In the genomic region with DNA sequence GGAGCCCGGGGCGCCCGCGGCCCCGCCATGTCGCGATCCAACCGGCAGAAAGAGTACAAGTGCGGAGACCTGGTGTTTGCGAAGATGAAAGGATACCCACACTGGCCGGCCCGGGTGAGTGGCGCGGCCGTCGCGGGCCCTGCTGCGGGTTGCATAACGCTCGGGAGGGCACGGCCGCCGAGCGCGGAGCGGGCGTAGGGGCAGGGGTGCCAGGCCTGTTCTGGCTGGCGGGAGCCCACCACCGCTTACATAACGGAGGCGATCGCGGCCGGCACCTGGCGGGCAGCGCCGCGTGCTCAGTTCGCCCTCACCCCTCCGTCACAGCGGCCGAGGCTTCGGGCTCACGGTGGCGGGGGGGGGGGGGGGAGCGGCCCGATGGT, we compare ENCODE assay signal across 8 mouse cellular contexts. TPM values are rescaled to one million over a fixed set of nuclear protein-coding genes. Genes with fewer than 3 reads are reported as not detected.
DNase-seq lines count a peak whose midpoint lies in the region; ATAC-seq and TF ChIP-seq lines count a peak whose summit lies in the region.

No protein-coding gene starts in this region.

- under 1% methylated on average over 45 of the region's 47 CpGs for WGBS in thymus, adult 2 months
- 1% methylated on average over 37 of the region's 47 CpGs for WGBS in hindbrain, embryonic 14.5 days
- 0% methylated on average over 40 of the region's 47 CpGs for WGBS in liver, embryonic 11.5 days
- WGBS in neural tube, embryonic 12.5 days, result under 1% methylated on average over 43 of the region's 47 CpGs

- DNase-seq in thymus, adult 2 months, result no peak
- no peak for DNase-seq in thymus, postnatal 4 days
- DNase-seq in cerebellum, adult 18-20 months, result peak; percentile 63 to 80
- peak; percentile 92 for DNase-seq in gastrocnemius, adult 2 months
- no peak for DNase-seq in hindbrain, embryonic 14.5 days (ENCODE audit: low spot score)
- DNase-seq in liver, embryonic 11.5 days (ENCODE audit: low spot score), result peak; percentile 64
- no peak for DNase-seq in natural killer cell, adult 2 months (ENCODE audit: low spot score in 2 of 2)

- H3K9ac ChIP-seq in hindbrain, embryonic 14.5 days, result peak overlapping the region; percentile 79
- H3K9ac ChIP-seq in liver, embryonic 11.5 days (ENCODE audit: low read depth, low read length), result peak overlapping the region; percentile 100
- peak overlapping the region; percentile 94 for H3K9ac ChIP-seq in neural tube, embryonic 12.5 days

- H3K36me3 ChIP-seq in thymus, adult 2 months (ENCODE audit: control insufficient read depth, insufficient read depth, low read length), result no peaks in the 10 kb centered on the region
- no peaks in the 10 kb centered on the region for H3K36me3 ChIP-seq in hindbrain, embryonic 14.5 days (replicated peaks; ENCODE audit: control insufficient read depth, insufficient read depth)
- H3K36me3 ChIP-seq in liver, embryonic 11.5 days (ENCODE audit: control insufficient read depth, insufficient read depth, low read length), result no peaks in the 10 kb centered on the region; the same call in 1 of the 2 replicates
- H3K36me3 ChIP-seq in neural tube, embryonic 12.5 days, result no peaks in the 10 kb centered on the region

- H3K4me3 ChIP-seq in thymus, adult 2 months (ENCODE audit: control insufficient read depth, insufficient read depth, low read length), result peak overlapping the region; percentile 100
- H3K4me3 ChIP-seq in gastrocnemius, adult 2 months, result peak overlapping the region; percentile 99
- H3K4me3 ChIP-seq in hindbrain, embryonic 14.5 days (replicated peaks; ENCODE audit: low read length), result peak overlapping the region; percentile 75
- peak overlapping the region; percentile 100 for H3K4me3 ChIP-seq in liver, embryonic 11.5 days (ENCODE audit: low read depth, low read length)
- H3K4me3 ChIP-seq in neural tube, embryonic 12.5 days, result peak overlapping the region; percentile 84

- TF ChIP-seq POLR2A in thymus, adult 2 months (IDR thresholded peaks at IDR 0.05; ENCODE audit: control insufficient read depth, extremely low read depth, insufficient read depth, low read length, poor library complexity), result no peak

- no peaks in the 10 kb centered on the region for H3K9me3 ChIP-seq in hindbrain, embryonic 14.5 days (ENCODE audit: control insufficient read depth, low read length)
- no peaks in the 10 kb centered on the region for H3K9me3 ChIP-seq in liver, embryonic 11.5 days (ENCODE audit: control insufficient read depth, low read length)
- no peaks in the 10 kb centered on the region for H3K9me3 ChIP-seq in neural tube, embryonic 12.5 days

- peaks cover 31% of the 10 kb centered on the region for H3K4me1 ChIP-seq in thymus, adult 2 months (replicated peaks; ENCODE audit: control insufficient read depth, insufficient read depth, low read length)
- H3K4me1 ChIP-seq in hindbrain, embryonic 14.5 days (replicated peaks; ENCODE audit: control insufficient read depth, insufficient read depth, low read length), result peaks cover 32% of the 10 kb centered on the region
- H3K4me1 ChIP-seq in liver, embryonic 11.5 days (replicated peaks; ENCODE audit: control insufficient read depth, insufficient read depth, low read length), result peaks cover 54% of the 10 kb centered on the region
- peaks cover 41% of the 10 kb centered on the region for H3K4me1 ChIP-seq in neural tube, embryonic 12.5 days

- intact Hi-C loops in gastrocnemius, adult 2 months (cut with DNase I), result loop anchor here (1.0 kb wide), 1 partner anchor 24 kb away; a partner anchor contains a TSS

- peak; percentile 22 for ATAC-seq in hindbrain, embryonic 14.5 days (ENCODE audit: low FRiP score)
- ATAC-seq in liver, embryonic 11.5 days (replicated peaks; ENCODE audit: low FRiP score), result no peak
- peak; percentile 34; the same call in 1 of the 2 replicates for ATAC-seq in neural tube, embryonic 12.5 days (ENCODE audit: low FRiP score, low read depth)

- H3K27me3 ChIP-seq in thymus, adult 2 months (ENCODE audit: control insufficient read depth, insufficient read depth, low read length), result no peaks in the 10 kb centered on the region
- H3K27me3 ChIP-seq in hindbrain, embryonic 14.5 days (ENCODE audit: control insufficient read depth, insufficient read depth, low read length), result no peaks in the 10 kb centered on the region
- no peaks in the 10 kb centered on the region for H3K27me3 ChIP-seq in liver, embryonic 11.5 days (replicated peaks; ENCODE audit: control insufficient read depth, insufficient read depth, low read length)
- no peaks in the 10 kb centered on the region for H3K27me3 ChIP-seq in neural tube, embryonic 12.5 days (replicated peaks)

- TF ChIP-seq CTCF in thymus, adult 2 months (IDR thresholded peaks at IDR 0.05; ENCODE audit: borderline replicate concordance, control insufficient read depth, extremely low read depth, insufficient read depth, low read length, poor library complexity), result no peak
- TF ChIP-seq CTCF in gastrocnemius, adult 2 months (IDR thresholded peaks at IDR 0.05), result no peak

- peak overlapping the region; percentile 40 for H3K27ac ChIP-seq in thymus, adult 2 months (ENCODE audit: control insufficient read depth, insufficient read depth, low read length)
- H3K27ac ChIP-seq in gastrocnemius, adult 2 months, result peak overlapping the region; percentile 100
- peak overlapping the region; percentile 88 for H3K27ac ChIP-seq in hindbrain, embryonic 14.5 days
- peak overlapping the region; percentile 99 for H3K27ac ChIP-seq in liver, embryonic 11.5 days (ENCODE audit: low read depth, low read length)
- H3K27ac ChIP-seq in neural tube, embryonic 12.5 days, result peak overlapping the region; percentile 91

- peak overlapping the region; percentile 89 for H3K4me2 ChIP-seq in hindbrain, embryonic 14.5 days (replicated peaks)
- peak overlapping the region; percentile 86 for H3K4me2 ChIP-seq in liver, embryonic 11.5 days
- peak overlapping the region; percentile 96 for H3K4me2 ChIP-seq in neural tube, embryonic 12.5 days (replicated peaks)

RNA-seq across cellular contexts. Expression of a gene that starts 0.5 kb away (rescaled TPM):
- 112 and 136 TPM in 2 replicates for polyA plus RNA-seq in thymus, adult 2 months (2012; rRNA removed)
- 100 to 1,000 TPM; 212 to 228 TPM for total RNA-seq in gastrocnemius, adult 2 months (2021)
- polyA plus RNA-seq in hindbrain, embryonic 14.5 days (2014; fragmentation: Nextera tagmentation; extraction: Ambion mirVana), result 163 and 179 TPM in 2 replicates
- polyA plus RNA-seq in liver, embryonic 11.5 days (2014; fragmentation: Nextera tagmentation; extraction: Ambion mirVana), result 520 and 526 TPM in 2 replicates
- polyA plus RNA-seq in neural tube, embryonic 12.5 days (2016; fragmentation: Nextera tagmentation; extraction: Ambion mirVana), result 225 and 233 TPM in 2 replicates

RNA-seq across cellular contexts. Expression of a gene that starts 12.7 kb away (rescaled TPM):
- polyA plus RNA-seq in thymus, adult 2 months (2012; rRNA removed), result 60.5 and 72.4 TPM in 2 replicates
- 10 to 100 TPM; 44.1 to 50.2 TPM for total RNA-seq in gastrocnemius, adult 2 months (2021)
- 50.0 and 53.5 TPM in 2 replicates for polyA plus RNA-seq in hindbrain, embryonic 14.5 days (2014; fragmentation: Nextera tagmentation; extraction: Ambion mirVana)
- polyA plus RNA-seq in liver, embryonic 11.5 days (2014; fragmentation: Nextera tagmentation; extraction: Ambion mirVana), result 95.7 and 97.5 TPM in 2 replicates
- 78.4 and 81.7 TPM in 2 replicates for polyA plus RNA-seq in neural tube, embryonic 12.5 days (2016; fragmentation: Nextera tagmentation; extraction: Ambion mirVana)

RNA-seq across cellular contexts. Expression of a gene that starts 21.2 kb away (rescaled TPM):
- polyA plus RNA-seq in thymus, adult 2 months (2012; rRNA removed), result 54.5 and 60.0 TPM in 2 replicates
- total RNA-seq in gastrocnemius, adult 2 months (2021), result 10 to 100 TPM; 45.5 to 52.8 TPM
- polyA plus RNA-seq in hindbrain, embryonic 14.5 days (2014; fragmentation: Nextera tagmentation; extraction: Ambion mirVana), result 15.5 and 17.2 TPM in 2 replicates
- polyA plus RNA-seq in liver, embryonic 11.5 days (2014; fragmentation: Nextera tagmentation; extraction: Ambion mirVana), result 15.4 and 15.6 TPM in 2 replicates
- polyA plus RNA-seq in neural tube, embryonic 12.5 days (2016; fragmentation: Nextera tagmentation; extraction: Ambion mirVana), result 14.3 and 15.4 TPM in 2 replicates

RNA-seq across cellular contexts. Expression of a gene that starts 23.5 kb away (rescaled TPM):
- 31.6 and 40.8 TPM in 2 replicates for polyA plus RNA-seq in thymus, adult 2 months (2012; rRNA removed)
- 1 to 10 TPM; 7.6 to 8.1 TPM for total RNA-seq in gastrocnemius, adult 2 months (2021)
- polyA plus RNA-seq in hindbrain, embryonic 14.5 days (2014; fragmentation: Nextera tagmentation; extraction: Ambion mirVana), result 17.0 and 18.5 TPM in 2 replicates
- polyA plus RNA-seq in liver, embryonic 11.5 days (2014; fragmentation: Nextera tagmentation; extraction: Ambion mirVana), result 66.9 and 68.1 TPM in 2 replicates
- 60.7 and 64.1 TPM in 2 replicates for polyA plus RNA-seq in neural tube, embryonic 12.5 days (2016; fragmentation: Nextera tagmentation; extraction: Ambion mirVana)

RNA-seq across cellular contexts. Expression of a gene that starts 23.9 kb away (rescaled TPM):
- 68.0 and 75.4 TPM in 2 replicates for polyA plus RNA-seq in thymus, adult 2 months (2012; rRNA removed)
- 1 to 10 TPM; 4.7 to 5.0 TPM for total RNA-seq in gastrocnemius, adult 2 months (2021)
- polyA plus RNA-seq in hindbrain, embryonic 14.5 days (2014; fragmentation: Nextera tagmentation; extraction: Ambion mirVana), result 15.8 and 18.1 TPM in 2 replicates
- 17.5 and 18.8 TPM in 2 replicates for polyA plus RNA-seq in liver, embryonic 11.5 days (2014; fragmentation: Nextera tagmentation; extraction: Ambion mirVana)
- 22.2 TPM in 2 replicates for polyA plus RNA-seq in neural tube, embryonic 12.5 days (2016; fragmentation: Nextera tagmentation; extraction: Ambion mirVana)

Comparison
In these comparisons a context has a peak if more than half of its experiments do, and no peak if none do; other contexts are left out.
1. DNase-seq: peak in cerebellum, adult 18-20 months (2 of 2), gastrocnemius, adult 2 months (single experiment) and liver, embryonic 11.5 days (single experiment); none in thymus, adult 2 months (single experiment), thymus, postnatal 4 days (single experiment), hindbrain, embryonic 14.5 days (single experiment) and natural killer cell, adult 2 months (0 of 2).
2. H3K27ac ChIP-seq: peak in every context shown above with its lines; median percentile 100 in gastrocnemius, adult 2 months; 99 in liver, embryonic 11.5 days; 91 in neural tube, embryonic 12.5 days; 88 in hindbrain, embryonic 14.5 days; 40 in thymus, adult 2 months.
3. Peak in every context shown above with its lines, with median percentiles within 50 percentile points of each other: H3K4me3 ChIP-seq, H3K4me2 ChIP-seq and H3K9ac ChIP-seq.